19 mouse cellular contexts compared by ENCODE assay signal in genomic region chr3:86915291-86915690, GRCm38 (mm10). TPM values are rescaled to one million over a fixed set of nuclear protein-coding genes. Genes with fewer than 3 reads are reported as not detected.
DNase-seq lines count a peak whose midpoint lies in the region; ATAC-seq and TF ChIP-seq lines count a peak whose summit lies in the region.
"Had no signal": no experiment of that assay in that cellular context is flagged by ENCODE, and none has a peak within 500 bp of the region (broad histone marks: within the 10 kb centered on the region; RNA-seq: fewer than 3 reads in every experiment).

No protein-coding gene starts in this region.

- H3K27me3 ChIP-seq in liver, embryonic 14.5 days (ENCODE audit: control insufficient read depth, insufficient read depth, low read length), result peaks cover 19% of the 10 kb centered on the region
- H3K27me3 ChIP-seq: neural tube, embryonic 12.5 days had no signal

- no peak overlapping the region for H3K4me2 ChIP-seq in liver, embryonic 14.5 days (ENCODE audit: low read depth)
- H3K4me2 ChIP-seq: limb, embryonic 12.5 days had no signal

- DNase-seq in heart, adult 11 months, result peak; percentile 36
- no peak for DNase-seq in heart, adult 9 months (ENCODE audit: low spot score in 2 of 2)
- peak; percentile 31 for DNase-seq in CD4-positive, CD25-positive, alpha-beta regulatory T cell, adult 2 months (ENCODE audit: low read depth, low spot score)
- DNase-seq in c-Kit-positive CD71-positive TER-119-negative erythroid progenitor cells, embryonic 14.5 days (ENCODE audit: low read depth), result peak; percentile 6
- DNase-seq in liver, embryonic 14.5 days (ENCODE audit: low read depth in 3 of 3, low spot score in 3 of 3), result peak in 1 of 3 experiments; percentile 35
- no peak for DNase-seq in kidney, adult 18-20 months
- DNase-seq in gastrocnemius, postnatal 25 days, result no peak
- DNase-seq: adrenal gland, postnatal 36 days; cerebellum, adult 11-12 months; heart, postnatal 10 days; kidney, adult 2 months; kidney, postnatal 4 days; layer of hippocampus, postnatal 36 days; lung, postnatal 14 days; midbrain, embryonic 14.5 days had no signal

- peaks cover 3 to 6% of the 10 kb centered on the region in 2 experiments; a peak in 2 of 4 replicates for H3K4me1 ChIP-seq in liver, embryonic 14.5 days (replicated peaks; ENCODE audit: control insufficient read depth in 2 of 2, insufficient read depth in 2 of 2, low read length in 1 of 2)

- H3K27ac ChIP-seq in liver, embryonic 14.5 days, result no peak overlapping the region
- H3K27ac ChIP-seq: limb, embryonic 12.5 days; neural tube, embryonic 12.5 days had no signal

- no peak overlapping the region for H3K9ac ChIP-seq in liver, embryonic 14.5 days (replicated peaks)
- H3K9ac ChIP-seq: limb, embryonic 12.5 days; neural tube, embryonic 12.5 days had no signal

- H3K9me3 ChIP-seq in liver, embryonic 14.5 days (ENCODE audit: control insufficient read depth, low read length), result no peaks in the 10 kb centered on the region
- H3K9me3 ChIP-seq: limb, embryonic 12.5 days; neural tube, embryonic 12.5 days had no signal

- no peak overlapping the region for H3K4me3 ChIP-seq in liver, embryonic 14.5 days (ENCODE audit: insufficient read depth in 1 of 2, low read depth in 2 of 2, low read length in 2 of 2)
- H3K4me3 ChIP-seq: erythroblast, embryonic 14.5 days; limb, embryonic 12.5 days; neural tube, embryonic 12.5 days had no signal

- no peaks in the 10 kb centered on the region for H3K36me3 ChIP-seq in liver, embryonic 14.5 days (replicated peaks; ENCODE audit: control insufficient read depth, insufficient read depth, low read depth)
- H3K36me3 ChIP-seq: limb, embryonic 12.5 days had no signal

- WGBS in liver, embryonic 14.5 days (ENCODE audit: insufficient replicate concordance), result 36% methylated on average over 13 of the region's 13 CpGs

- 0 out of 2 replicates have a peak, but pooled peaks have one; percentile 14 for TF ChIP-seq CTCF in liver, embryonic 14.5 days (IDR thresholded peaks at IDR 0.05; ENCODE audit: low read depth)

- TF ChIP-seq EP300 in liver, embryonic 14.5 days (IDR thresholded peaks at IDR 0.05; ENCODE audit: low read depth), result no peak

- 0 out of 2 replicates have a peak, but pooled peaks have one; percentile 26 for ATAC-seq in liver, embryonic 14.5 days (ENCODE audit: insufficient read depth)
- no peak for ATAC-seq in erythroblast, adult 5-6 weeks (replicated peaks; ENCODE audit: low FRiP score, poor library complexity, severe bottlenecking)

RNA-seq across cellular contexts. Expression of gene Dclk2, which starts 5.4 kb away (rescaled TPM):
- 8.2 and 8.7 TPM in 2 replicates for polyA plus RNA-seq in liver, embryonic 14.5 days (2012; rRNA removed)
- polyA plus RNA-seq in liver, embryonic 14.5 days (2014; fragmentation: Nextera tagmentation; extraction: Ambion mirVana), result 12.5 and 12.8 TPM in 2 replicates
- total RNA-seq in erythroblast, adult 5-6 weeks (2015; ENCODE audit: low replicate concordance), result 29.4 and 35.9 TPM in 2 replicates
- total RNA-seq in erythroblast, adult 5-6 weeks (2017; ENCODE audit: low replicate concordance), result 60.2 and 63.1 TPM in 2 replicates
- total RNA-seq in gastrocnemius, postnatal 25 days (2021), result under 1 TPM; 0.88 to 0.97 TPM

Comparison
In these comparisons a context has a peak if more than half of its experiments do, and no peak if none do; other contexts are left out.
1. DNase-seq: peak in heart, adult 11 months (single experiment), CD4-positive, CD25-positive, alpha-beta regulatory T cell, adult 2 months (single experiment) and c-Kit-positive CD71-positive TER-119-negative erythroid progenitor cells, embryonic 14.5 days (single experiment); none in heart, adult 9 months (0 of 2), kidney, adult 18-20 months (single experiment) and gastrocnemius, postnatal 25 days (single experiment).
2. RNA of gene Dclk2, which starts 5.4 kb away (total RNA-seq): 29.4 to 63.1 TPM in erythroblast, adult 5-6 weeks; 0.88 to 0.97 TPM in gastrocnemius, postnatal 25 days; every median in the first group is over 10 times any median in the second.